Mouse (Mus musculus): Measurements from ENCODE around the gene Nppa. TPM values are rescaled to one million over a fixed set of nuclear protein-coding genes. Genes with fewer than 3 reads are reported as not detected.

The Nppa gene
- polyA plus RNA-seq, 1 experiment from 2014 or later: 6.1 TPM

- 81% methylated on average over 3 of the region's 3 CpGs for WGBS
- peaks cover 18% of the 10 kb centered on the region; the same call in 1 of the 2 replicates for H3K4me1 ChIP-seq (replicated peaks)
- H3K27ac ChIP-seq (replicated peaks): no peak overlapping the region
- H3K4me2 ChIP-seq: no peak overlapping the region
- no peak overlapping the region for H3K4me3 ChIP-seq
- H3K27me3 ChIP-seq: no peaks in the 10 kb centered on the region
- no peaks in the 10 kb centered on the region for H3K9me3 ChIP-seq
- no peak for ATAC-seq (ENCODE audit: low read depth)
- H3K36me3 ChIP-seq: peaks cover 99% of the 10 kb centered on the region
- H3K9ac ChIP-seq: no peak overlapping the region
These were observed 16.5 kb downstream of the Nppa start for GRCm38 (mm10) chr4:148016981-148017380.

GRCm38 (mm10) chr4:148018410-148018809 lies 17.9 kb downstream of the Nppa start:
- peak overlapping the region; percentile 81 for H3K27ac ChIP-seq (replicated peaks)
- no peaks in the 10 kb centered on the region for H3K27me3 ChIP-seq
- H3K9me3 ChIP-seq: no peaks in the 10 kb centered on the region
- H3K4me3 ChIP-seq: no peak overlapping the region
- H3K4me1 ChIP-seq (replicated peaks): peaks cover 18% of the 10 kb centered on the region; the same call in 1 of the 2 replicates
- H3K4me2 ChIP-seq: no peak overlapping the region
- peak; percentile 73 for ATAC-seq (ENCODE audit: low read depth)
- 39% methylated on average over 2 of the region's 2 CpGs for WGBS
- no peak overlapping the region for H3K9ac ChIP-seq
- peaks cover 99% of the 10 kb centered on the region for H3K36me3 ChIP-seq

- H3K4me1 ChIP-seq (replicated peaks): peaks cover 10% of the 10 kb centered on the region; the same call in 1 of the 2 replicates
- 92% methylated on average over 3 of the region's 3 CpGs for WGBS
- H3K36me3 ChIP-seq: peaks cover 97% of the 10 kb centered on the region
- no peaks in the 10 kb centered on the region for H3K27me3 ChIP-seq
- no peak overlapping the region for H3K4me3 ChIP-seq
- no peak for ATAC-seq (ENCODE audit: low read depth)
- no peaks in the 10 kb centered on the region for H3K9me3 ChIP-seq
- no peak overlapping the region for H3K27ac ChIP-seq (replicated peaks)
- H3K9ac ChIP-seq: no peak overlapping the region
- H3K4me2 ChIP-seq: no peak overlapping the region
These were observed 23.5 kb downstream of the Nppa start for GRCm38 (mm10) chr4:148024003-148024402.

GRCm38 (mm10) chr4:148029297-148029696 lies 28.8 kb downstream of the Nppa start:
- Histone ChIP-seq H3K4me1 (replicated peaks) (0 out of 2 replicates have a peak, but pooled peaks cover 5% of the 10 kb centered on the region), H3K27ac (replicated peaks) (no peak overlapping the region), H3K9me3 (no peaks in the 10 kb centered on the region), H3K36me3 (peaks cover 80% of the 10 kb centered on the region), H3K4me2 (no peak overlapping the region), H3K27me3 (no peaks in the 10 kb centered on the region), H3K9ac (no peak overlapping the region), H3K4me3 (no peak overlapping the region)
- 92% methylated on average over 7 of the region's 7 CpGs for WGBS
- no peak for ATAC-seq (ENCODE audit: low read depth)

- no peak for ATAC-seq (ENCODE audit: low read depth)
- Histone ChIP-seq H3K27me3 (no peaks in the 10 kb centered on the region), H3K27ac (replicated peaks) (no peak overlapping the region), H3K4me2 (no peak overlapping the region), H3K4me1 (replicated peaks) (0 out of 2 replicates have a peak, but pooled peaks cover 5% of the 10 kb centered on the region), H3K36me3 (peaks cover 78% of the 10 kb centered on the region), H3K9ac (no peak overlapping the region), H3K9me3 (no peaks in the 10 kb centered on the region), H3K4me3 (no peak overlapping the region)
- 87% methylated on average over 5 of the region's 5 CpGs for WGBS
These were observed 30.0 kb downstream of the Nppa start for GRCm38 (mm10) chr4:148030506-148030905.

GRCm38 (mm10) chr4:148033858-148034410 lies 33.4 kb downstream of the Nppa start:
- Histone ChIP-seq H3K27ac (replicated peaks) (no peak overlapping the region), H3K9me3 (no peaks in the 10 kb centered on the region), H3K9ac (no peak overlapping the region), H3K4me2 (no peak overlapping the region), H3K27me3 (no peaks in the 10 kb centered on the region), H3K4me1 (replicated peaks) (peaks cover 17% of the 10 kb centered on the region), H3K4me3 (no peak overlapping the region), H3K36me3 (peaks cover 58% of the 10 kb centered on the region)
- WGBS: 64% methylated on average over 7 of the region's 7 CpGs
- no peak for ATAC-seq (ENCODE audit: low read depth)

- ATAC-seq (ENCODE audit: low read depth): no peak
- Histone ChIP-seq H3K9me3 (no peaks in the 10 kb centered on the region), H3K4me1 (replicated peaks) (peaks cover 31% of the 10 kb centered on the region), H3K9ac (no peak overlapping the region), H3K36me3 (peaks cover 51% of the 10 kb centered on the region), H3K27ac (replicated peaks) (no peak overlapping the region), H3K27me3 (no peaks in the 10 kb centered on the region), H3K4me2 (no peak overlapping the region), H3K4me3 (no peak overlapping the region)
- 86% methylated on average over 3 of the region's 3 CpGs for WGBS
These were observed 34.9 kb downstream of the Nppa start for GRCm38 (mm10) chr4:148035440-148035839.

- ATAC-seq (ENCODE audit: low read depth): no peak
- H3K4me2 ChIP-seq: peak overlapping the region; percentile 67
- H3K4me3 ChIP-seq: peak overlapping the region; percentile 74
- 6% methylated on average over 26 of the region's 26 CpGs for WGBS
- H3K9ac ChIP-seq: peak overlapping the region; percentile 86
- no peaks in the 10 kb centered on the region for H3K9me3 ChIP-seq
- peaks cover 58% of the 10 kb centered on the region for H3K4me1 ChIP-seq (replicated peaks)
- no peaks in the 10 kb centered on the region for H3K27me3 ChIP-seq
- peaks cover 29% of the 10 kb centered on the region for H3K36me3 ChIP-seq
- peak overlapping the region; percentile 89 for H3K27ac ChIP-seq (replicated peaks)
These were observed 37.6 kb downstream of the Nppa start for GRCm38 (mm10) chr4:148038079-148038599.

- Histone ChIP-seq H3K9ac (peak within 1 kb of the TSS; percentile 86), H3K36me3 (peaks cover 24% of the 10 kb centered on the region), H3K9me3 (no peaks in the 10 kb centered on the region), H3K27ac (replicated peaks) (peak within 1 kb of the TSS; percentile 89), H3K4me3 (peak within 1 kb of the TSS; percentile 74), H3K4me2 (peak within 1 kb of the TSS; percentile 90), H3K27me3 (no peaks in the 10 kb centered on the region), H3K4me1 (replicated peaks) (peaks cover 60% of the 10 kb centered on the region)
- peak; percentile 87 for ATAC-seq (ENCODE audit: low read depth)
- under 1% methylated on average over 54 of the region's 54 CpGs for WGBS
These were observed 38.2 kb downstream of the Nppa start, which contains the start of the genes Clcn6 and Mthfr for GRCm38 (mm10) chr4:148038600-148039253. Clcn6 (minus strand) TSS chr4:148038821. Mthfr (plus strand) TSS chr4:148039077.

GRCm38 (mm10) chr4:148039254-148040028 lies 38.9 kb downstream of the Nppa start:
- Histone ChIP-seq H3K4me2 (peak overlapping the region; percentile 90), H3K36me3 (peaks cover 26% of the 10 kb centered on the region), H3K27me3 (no peaks in the 10 kb centered on the region), H3K27ac (replicated peaks) (peak overlapping the region; percentile 86), H3K4me3 (peak overlapping the region; percentile 74), H3K4me1 (replicated peaks) (peaks cover 60% of the 10 kb centered on the region), H3K9me3 (no peaks in the 10 kb centered on the region), H3K9ac (peak overlapping the region; percentile 76)
- 22% methylated on average over 19 of the region's 19 CpGs for WGBS
- ATAC-seq (ENCODE audit: low read depth): no peak; the same call in 1 of the 2 replicates

GRCm38 (mm10) chr4:148040029-148040830 lies 39.7 kb downstream of the Nppa start:
- H3K4me2 ChIP-seq: peak overlapping the region; percentile 90
- peak overlapping the region; percentile 79 for H3K9ac ChIP-seq
- H3K27ac ChIP-seq (replicated peaks): peak overlapping the region; percentile 86
- peak overlapping the region; percentile 74 for H3K4me3 ChIP-seq
- no peaks in the 10 kb centered on the region for H3K9me3 ChIP-seq
- WGBS: 56% methylated on average over 15 of the region's 15 CpGs
- H3K36me3 ChIP-seq: peaks cover 27% of the 10 kb centered on the region
- peaks cover 60% of the 10 kb centered on the region for H3K4me1 ChIP-seq (replicated peaks)
- no peak for ATAC-seq (ENCODE audit: low read depth)
- H3K27me3 ChIP-seq: no peaks in the 10 kb centered on the region
